Mouse (Mus musculus) urinary bladder, postnatal 14 days (tissue): ENCODE data around the gene Marveld3.

Experiments
- DNase-seq: peaks from one replicate; pipeline ENCODE4 v3.0.0; 2021; ENCODE audit warnings: low spot score

The Marveld3 gene

DNA sequence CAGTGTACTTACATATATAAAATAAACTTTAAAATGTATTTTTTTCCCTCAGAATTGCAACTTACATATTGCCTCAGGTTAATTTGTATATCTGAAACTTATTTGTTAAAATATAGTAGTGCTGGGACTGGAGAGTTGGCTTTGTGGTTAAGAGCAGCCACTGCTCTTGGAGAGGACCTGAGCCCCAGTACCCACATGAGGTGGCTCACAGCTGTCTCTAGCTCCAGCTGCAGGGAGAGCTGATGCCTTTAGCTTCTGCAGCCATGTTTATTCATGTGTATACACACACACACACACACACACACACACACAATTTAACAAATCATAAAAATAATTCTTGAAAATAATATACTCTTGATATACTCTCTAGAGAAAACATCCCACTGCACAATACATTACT lies 59.6 kb downstream of the Marveld3 start:
- no peak for DNase-seq
